In genomic region chr15:89215611-89216233, GRCm38 (mm10) we compare ENCODE assay signal across 10 mouse cellular contexts. TPM values are rescaled to one million over a fixed set of nuclear protein-coding genes. Genes with fewer than 3 reads are reported as not detected.
DNase-seq lines count a peak whose midpoint lies in the region; ATAC-seq and TF ChIP-seq lines count a peak whose summit lies in the region.
"Had no signal": no experiment of that assay in that cellular context is flagged by ENCODE, and none has a peak within 500 bp of the region (broad histone marks: within the 10 kb centered on the region; RNA-seq: fewer than 3 reads in every experiment).

No protein-coding gene starts in this region.

- peaks cover 11% of the 10 kb centered on the region for H3K4me1 ChIP-seq in kidney, embryonic 15.5 days
- H3K4me1 ChIP-seq in cerebellum, adult 2 months (ENCODE audit: control insufficient read depth, insufficient read depth, low read length), result peaks cover 5% of the 10 kb centered on the region; the same call in 1 of the 2 replicates
- peaks cover 55% of the 10 kb centered on the region for H3K4me1 ChIP-seq in liver, embryonic 15.5 days (replicated peaks)

- TF ChIP-seq POLR2A in cerebellum, adult 2 months (IDR thresholded peaks at IDR 0.05; ENCODE audit: borderline replicate concordance, insufficient read depth, low read length), result no peak

- 71% methylated on average over 2 of the region's 2 CpGs for WGBS in kidney, embryonic 15.5 days
- 26% methylated on average over 2 of the region's 2 CpGs for WGBS in cerebellum, adult 2 months
- WGBS in liver, embryonic 15.5 days (ENCODE audit: insufficient replicate concordance), result 22% methylated on average over 2 of the region's 2 CpGs

- H3K27ac ChIP-seq in kidney, embryonic 15.5 days, result no peak overlapping the region
- peak overlapping the region; percentile 70 for H3K27ac ChIP-seq in cerebellum, adult 2 months (ENCODE audit: insufficient read depth, low read length)
- peak overlapping the region; percentile 97 for H3K27ac ChIP-seq in liver, embryonic 15.5 days (replicated peaks)
- H3K27ac ChIP-seq: neural tube, embryonic 15.5 days had no signal

- peak; percentile 6 to 43 for DNase-seq in kidney, postnatal 25 days
- DNase-seq in cerebellum, adult 2 months, result peak; percentile 70 to 83
- peak; percentile 69 to 75 for DNase-seq in heart, adult 9 months (ENCODE audit: low spot score in 2 of 2)
- no peak for DNase-seq in frontal cortex, postnatal 25 days (ENCODE audit: low spot score in 2 of 2)
- DNase-seq in thymus, postnatal 0 days (ENCODE audit: low spot score), result no peak
- no peak for DNase-seq in right cerebral cortex, postnatal 14 days
- DNase-seq: layer of hippocampus, adult 9-11 months had no signal

- no peak overlapping the region for H3K9ac ChIP-seq in kidney, embryonic 15.5 days
- H3K9ac ChIP-seq in liver, embryonic 15.5 days, result peak overlapping the region; percentile 54
- H3K9ac ChIP-seq: neural tube, embryonic 15.5 days had no signal

- H3K27me3 ChIP-seq in kidney, embryonic 15.5 days, result no peaks in the 10 kb centered on the region
- no peaks in the 10 kb centered on the region for H3K27me3 ChIP-seq in cerebellum, adult 2 months (ENCODE audit: control insufficient read depth, insufficient read depth, low read length)
- no peaks in the 10 kb centered on the region for H3K27me3 ChIP-seq in liver, embryonic 15.5 days
- H3K27me3 ChIP-seq: neural tube, embryonic 15.5 days had no signal

- peaks cover 3% of the 10 kb centered on the region; the same call in 1 of the 2 replicates for H3K9me3 ChIP-seq in kidney, embryonic 15.5 days (replicated peaks)
- H3K9me3 ChIP-seq in liver, embryonic 15.5 days (replicated peaks), result no peaks in the 10 kb centered on the region
- H3K9me3 ChIP-seq: neural tube, embryonic 15.5 days had no signal

- no peak for ATAC-seq in kidney, embryonic 15.5 days (replicated peaks; ENCODE audit: low FRiP score)
- ATAC-seq in liver, embryonic 15.5 days (ENCODE audit: insufficient read depth), result peak; percentile 70

- peaks cover 17% of the 10 kb centered on the region for H3K36me3 ChIP-seq in kidney, embryonic 15.5 days
- H3K36me3 ChIP-seq in liver, embryonic 15.5 days (replicated peaks), result peaks cover 6% of the 10 kb centered on the region

- no peak for TF ChIP-seq CTCF in cerebellum, adult 2 months (IDR thresholded peaks at IDR 0.05; ENCODE audit: borderline replicate concordance, insufficient read depth, low read depth, low read length)

- no peak overlapping the region for H3K4me3 ChIP-seq in kidney, embryonic 15.5 days (replicated peaks)
- H3K4me3 ChIP-seq in cerebellum, adult 2 months (replicated peaks; ENCODE audit: insufficient read depth, low read depth, low read length), result peak overlapping the region; percentile 20
- H3K4me3 ChIP-seq in liver, embryonic 15.5 days (replicated peaks), result peak overlapping the region; percentile 30
- H3K4me3 ChIP-seq: neural tube, embryonic 15.5 days had no signal

- H3K4me2 ChIP-seq in kidney, embryonic 15.5 days, result no peak overlapping the region
- peak overlapping the region; percentile 77 for H3K4me2 ChIP-seq in liver, embryonic 15.5 days
- H3K4me2 ChIP-seq: neural tube, embryonic 15.5 days had no signal

RNA-seq across cellular contexts. Expression of gene Ppp6r2, which starts 4.4 kb away (rescaled TPM):
- polyA plus RNA-seq in kidney, embryonic 15.5 days (2015; fragmentation: Nextera tagmentation; extraction: Ambion mirVana), result 22.7 and 26.9 TPM in 2 replicates
- polyA plus RNA-seq in cerebellum, adult 2 months (2012; rRNA removed), result 240 and 262 TPM in 2 replicates
- polyA plus RNA-seq in liver, embryonic 15.5 days (2015; fragmentation: Nextera tagmentation; extraction: Ambion mirVana), result 14.9 and 16.3 TPM in 2 replicates
- 30.8 and 38.2 TPM in 2 replicates for polyA plus RNA-seq in thymus, postnatal 0 days (2015; fragmentation: Nextera tagmentation; extraction: Ambion mirVana)

RNA-seq across cellular contexts. Expression of gene Dennd6b, which starts 19.4 kb away (rescaled TPM):
- 17.0 and 19.2 TPM in 2 replicates for polyA plus RNA-seq in kidney, embryonic 15.5 days (2015; fragmentation: Nextera tagmentation; extraction: Ambion mirVana)
- 156 and 165 TPM in 2 replicates for polyA plus RNA-seq in cerebellum, adult 2 months (2012; rRNA removed)
- polyA plus RNA-seq in liver, embryonic 15.5 days (2015; fragmentation: Nextera tagmentation; extraction: Ambion mirVana), result 3.3 and 3.5 TPM in 2 replicates
- polyA plus RNA-seq in thymus, postnatal 0 days (2015; fragmentation: Nextera tagmentation; extraction: Ambion mirVana), result 13.5 and 14.2 TPM in 2 replicates

RNA-seq across cellular contexts. Expression of gene Plxnb2, which starts 35.1 kb away (rescaled TPM):
- 138 and 160 TPM in 2 replicates for polyA plus RNA-seq in kidney, embryonic 15.5 days (2015; fragmentation: Nextera tagmentation; extraction: Ambion mirVana)
- polyA plus RNA-seq in cerebellum, adult 2 months (2012; rRNA removed), result 127 and 141 TPM in 2 replicates
- polyA plus RNA-seq in liver, embryonic 15.5 days (2015; fragmentation: Nextera tagmentation; extraction: Ambion mirVana), result 22.3 and 30.1 TPM in 2 replicates
- 19.0 and 19.4 TPM in 2 replicates for polyA plus RNA-seq in thymus, postnatal 0 days (2015; fragmentation: Nextera tagmentation; extraction: Ambion mirVana)

Comparison
In these comparisons a context has a peak if more than half of its experiments do, and no peak if none do; other contexts are left out.
1. DNase-seq: peak in kidney, postnatal 25 days (2 of 2), cerebellum, adult 2 months (2 of 2) and heart, adult 9 months (2 of 2); none in frontal cortex, postnatal 25 days (0 of 2), thymus, postnatal 0 days (single experiment) and right cerebral cortex, postnatal 14 days (single experiment).